Mouse (Mus musculus) lung, adult 2 months (tissue): ENCODE measurements around the gene Slc10a6.

Experiments
- CTCF ChIP-seq: fragments of 200-500 bp; IDR thresholded peaks from 2 replicates; pipeline ENCODE4 v1.5.1; 2011; ENCODE audit warnings: mild to moderate bottlenecking, low read length, control low read depth; ENCODE audit not compliant: insufficient read depth
- POLR2A ChIP-seq: fragments of 200-500 bp; IDR thresholded peaks from 2 replicates; pipeline ENCODE4 v1.6.1; 2011; ENCODE audit warnings: low read depth, mild to moderate bottlenecking, control low read depth, low read length, borderline replicate concordance; ENCODE audit errors: extremely low read depth

DNA sequence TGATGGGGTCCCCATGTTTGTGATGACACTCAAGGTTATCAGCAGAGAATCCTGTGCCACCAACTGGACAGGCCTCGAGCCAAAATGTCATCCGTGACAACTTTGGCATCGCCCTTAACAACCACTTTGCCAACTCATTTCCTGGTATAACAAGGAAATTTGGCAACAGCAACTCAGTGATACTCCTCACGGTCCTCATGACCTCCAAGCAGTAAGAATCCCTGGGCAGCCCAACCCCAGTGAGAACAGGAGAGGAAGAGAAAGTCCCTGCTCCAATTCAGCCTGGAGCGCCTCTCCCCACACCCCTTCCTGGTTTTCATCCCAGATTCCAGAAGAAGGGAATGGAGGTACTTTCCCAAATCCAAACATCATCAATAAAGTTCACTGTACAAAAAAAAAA, 4.4 kb downstream of the Slc10a6 start:
- TF ChIP-seq POLR2A (no peak), CTCF (no peak)
